Mouse (Mus musculus) spleen, postnatal 10 days (tissue): ENCODE data around the gene Rnf167.
A peak's percentile ranks its signal among the peaks of the same experiment; 100 is the strongest.

Experiments used
- DNase-seq, 2 experiments: peaks; one replicate each; pipeline ENCODE4 v3.0.0; 2021 to 2022; ENCODE audit warnings: low spot score in 2 of 2

Rnf167 gene

DNA sequence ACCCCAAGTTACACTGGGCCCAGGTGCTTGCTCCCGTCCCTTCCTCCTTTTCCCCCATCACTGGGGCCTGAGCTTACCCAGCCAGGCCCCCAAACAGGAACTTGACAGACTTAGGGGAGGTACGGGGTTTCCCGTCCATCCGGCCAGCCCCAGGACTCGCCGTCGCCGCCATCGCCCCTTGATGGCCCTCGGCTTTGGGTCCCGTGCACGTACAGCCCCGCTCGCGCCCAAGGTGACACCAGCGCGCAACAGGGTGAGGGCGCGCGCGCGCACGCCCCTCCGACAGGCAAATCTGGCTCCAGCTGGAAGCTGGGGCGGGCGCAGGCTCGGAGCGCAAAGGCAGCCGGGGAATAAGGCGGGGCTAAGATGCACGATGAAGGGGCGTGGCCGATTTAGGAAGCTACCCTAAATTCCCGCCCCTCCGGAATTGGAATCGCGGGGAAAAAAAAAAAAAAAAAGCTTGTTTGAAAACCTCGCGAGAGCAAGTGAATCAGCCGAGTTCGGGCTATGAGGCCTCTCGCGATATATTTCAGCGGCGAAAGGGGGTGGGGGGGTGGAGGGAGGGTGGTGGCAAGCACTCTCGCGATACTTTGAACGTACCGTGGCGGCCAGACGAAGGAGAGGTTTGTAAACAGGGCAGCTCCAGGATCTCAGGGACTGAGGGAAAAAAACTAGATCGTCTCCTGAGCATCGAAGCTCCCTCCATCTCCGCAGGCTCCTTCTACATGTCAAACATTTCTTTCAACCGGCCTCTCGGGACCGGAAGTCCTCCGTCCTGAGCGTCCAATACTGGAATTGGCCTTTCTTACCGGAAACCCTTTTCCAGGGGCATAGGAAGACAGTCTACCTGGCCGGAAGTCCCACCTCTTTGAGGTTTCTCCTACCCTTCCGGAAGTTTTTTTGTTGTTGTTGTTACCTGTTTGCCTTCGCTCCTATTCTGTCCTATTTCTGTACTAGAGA is at the start of gene Rnf167, which contains the start of gene Slc25a11:
Gene Rnf167, plus strand, starts transcription at position 545 of the 960 bp plus-strand sequence.
Gene Slc25a11, minus strand, starts transcription at position 789 of the 960 bp plus-strand sequence.
- peak; percentile 91 to 98 for DNase-seq

DNA sequence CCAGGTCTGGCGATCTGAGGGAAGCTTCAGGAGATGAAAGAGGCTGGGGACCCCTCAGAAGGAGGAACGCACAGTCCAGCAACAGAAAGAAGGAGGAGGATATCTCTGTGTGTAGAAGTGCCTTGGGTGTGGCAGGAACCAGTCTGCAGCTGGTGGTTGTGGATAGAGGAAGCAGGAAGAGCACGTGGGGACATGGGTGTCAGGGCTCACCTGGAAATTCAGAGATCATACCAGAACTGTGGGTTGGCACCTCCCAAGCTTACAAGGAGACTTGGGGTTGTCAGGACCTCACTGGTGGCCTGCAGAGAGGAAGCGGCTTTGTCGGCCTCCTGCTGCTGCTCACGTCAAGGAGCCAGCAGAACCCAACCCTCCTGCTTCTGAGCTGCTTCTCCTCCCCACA is 49.7 kb upstream of the Rnf167 start:
- DNase-seq, result no peak

GRCm38 (mm10) chr11:70598451-70598953 is 48.5 kb upstream of the Rnf167 start:
- no peak for DNase-seq

DNA sequence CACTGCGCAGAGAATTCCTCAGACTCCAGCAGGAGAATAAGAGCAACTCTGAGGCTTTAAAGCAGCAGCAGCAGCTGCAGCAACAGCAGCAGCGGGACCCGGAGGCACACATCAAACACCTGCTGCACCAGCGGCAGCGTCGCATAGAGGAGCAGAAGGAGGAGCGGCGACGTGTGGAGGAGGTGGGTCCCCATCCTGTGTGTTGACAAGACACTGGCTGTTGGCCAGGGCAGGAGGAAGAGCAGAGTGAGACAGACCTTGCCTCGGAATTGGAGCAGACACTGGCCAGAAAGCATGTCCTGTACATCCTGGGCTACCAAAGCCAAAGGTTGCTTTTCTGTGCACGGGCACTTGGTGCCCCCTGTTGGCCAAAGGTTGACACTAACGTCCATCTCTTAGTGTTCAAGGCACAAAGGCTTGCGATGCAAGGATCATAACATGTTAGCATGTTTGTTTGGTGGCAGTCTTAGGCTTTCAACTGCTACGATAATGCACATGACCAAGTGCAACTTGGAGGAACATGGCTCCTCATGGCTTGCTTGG is 41.9 kb upstream of the Rnf167 start:
- DNase-seq, result peak; percentile 54 to 79

DNA sequence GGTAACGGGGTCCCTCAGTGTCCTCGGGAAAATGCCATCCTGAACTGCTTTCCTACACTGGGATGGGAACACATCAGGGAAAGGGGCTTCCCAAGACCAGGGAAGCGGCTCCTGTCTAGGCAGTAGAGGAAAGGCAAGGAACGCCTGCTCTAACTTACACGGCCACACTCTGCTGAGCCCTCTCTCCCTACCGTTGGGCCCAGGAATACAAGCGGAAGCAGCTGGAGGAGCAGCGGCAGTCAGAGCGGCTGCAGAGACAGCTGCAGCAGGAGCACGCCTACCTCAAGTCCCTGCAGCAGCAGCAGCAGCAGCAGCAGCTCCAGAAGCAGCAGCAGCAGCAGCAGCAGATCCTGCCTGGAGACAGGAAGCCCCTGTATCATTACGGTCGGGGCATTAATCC is 40.3 kb upstream of the Rnf167 start:
- no peak for DNase-seq

GRCm38 (mm10) chr11:70607611-70608010 is 39.4 kb upstream of the Rnf167 start:
- DNase-seq, result no peak

- peak; percentile 14 to 72 for DNase-seq
Observed at GRCm38 (mm10) chr11:70608381-70609066, 38.5 kb upstream of the Rnf167 start.

DNA sequence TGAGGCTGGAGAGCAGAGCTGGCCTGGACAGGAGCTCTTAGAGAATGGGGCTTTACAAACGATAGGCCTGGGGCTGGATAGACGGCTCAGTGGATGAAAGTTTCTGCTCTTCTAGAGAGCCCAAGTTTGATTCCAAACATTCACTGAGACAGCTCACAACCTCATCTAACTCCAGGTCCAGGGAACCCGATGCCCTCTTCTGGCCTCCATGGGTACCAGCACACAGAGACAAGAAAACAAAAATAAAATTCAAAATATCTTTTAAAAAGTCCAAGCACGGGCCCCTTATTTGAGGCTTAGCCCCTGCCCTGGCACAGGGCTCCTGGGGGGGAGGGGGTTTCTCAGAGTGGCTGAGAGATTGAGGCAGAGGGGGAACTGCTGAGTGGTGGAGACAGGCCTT is 36.3 kb upstream of the Rnf167 start:
- DNase-seq, result no peak

- no peak for DNase-seq
Observed at GRCm38 (mm10) chr11:70612505-70612904, 34.5 kb upstream of the Rnf167 start.

- DNase-seq, result peak; percentile 48 to 79
Observed at GRCm38 (mm10) chr11:70615074-70615473, 32.0 kb upstream of the Rnf167 start.

GRCm38 (mm10) chr11:70615516-70616093 is 31.4 kb upstream of the Rnf167 start, which contains the start of gene 4930544D05Rik:
4930544D05Rik (plus strand) TSS chr11:70615848.
- DNase-seq, result no peak

DNA sequence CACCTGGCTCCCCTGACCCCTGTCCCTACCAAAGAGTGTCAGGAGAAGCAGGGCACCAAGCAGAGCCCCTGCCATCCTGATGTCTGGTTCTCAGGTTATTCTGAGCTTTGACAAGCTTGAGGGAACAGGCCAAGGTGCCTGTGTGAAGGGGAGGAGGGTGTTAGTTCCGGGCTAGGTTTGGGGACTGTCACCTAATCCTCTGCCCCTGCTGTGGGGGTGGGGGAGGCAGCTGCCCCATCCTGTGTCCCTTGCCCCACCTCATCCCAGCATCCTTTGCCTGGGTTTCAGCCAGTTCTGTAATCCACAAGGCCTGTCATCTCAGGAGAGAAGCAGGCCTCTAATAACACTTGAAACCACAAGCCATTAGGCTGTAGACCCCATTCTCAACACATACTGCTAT is 27.9 kb upstream of the Rnf167 start, which contains the start of gene Chrne:
Gene Chrne, minus strand, starts transcription at position 116 of the 400 bp plus-strand sequence.
- no peak for DNase-seq

DNA sequence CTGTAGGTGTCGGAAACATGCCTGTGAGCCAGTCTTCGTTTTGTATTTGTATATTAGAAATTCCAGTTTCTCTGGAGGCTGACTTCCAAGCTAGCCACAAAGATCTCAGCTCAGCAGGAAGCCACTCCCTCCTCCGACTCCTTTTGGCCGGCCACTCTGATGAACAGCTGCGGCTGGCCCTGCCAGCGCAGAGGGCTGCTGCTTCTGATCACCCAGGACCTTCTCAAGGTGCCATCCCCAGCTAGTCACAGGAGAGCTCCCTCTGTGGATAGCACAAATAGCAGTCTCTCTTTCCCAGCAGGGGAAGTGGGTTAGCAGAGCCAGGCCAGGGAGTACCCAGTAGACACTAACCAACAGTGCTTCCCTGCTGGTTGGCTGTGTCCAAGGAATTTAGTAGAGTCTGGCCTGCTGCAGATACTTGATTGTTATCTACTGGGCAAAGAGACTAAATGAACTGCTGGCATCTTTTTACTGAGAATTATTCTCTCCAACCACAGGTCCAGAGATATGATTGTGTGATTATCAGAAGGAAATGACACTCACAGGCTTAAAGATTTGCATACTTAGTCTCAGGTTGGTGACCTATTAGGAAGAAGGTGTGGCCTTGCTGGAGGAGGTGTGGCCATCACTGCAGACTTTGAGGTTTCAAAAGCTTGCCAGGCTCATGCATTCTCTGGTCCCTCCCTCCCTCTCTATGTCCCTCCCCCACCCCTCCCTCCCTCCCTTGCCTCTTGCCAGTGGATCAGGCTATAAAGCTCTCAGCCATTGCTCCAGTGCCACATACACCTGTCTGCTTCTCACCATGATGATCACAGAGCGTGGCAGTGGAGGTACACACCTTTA is 24.8 kb upstream of the Rnf167 start:
- DNase-seq, result no peak

DNA sequence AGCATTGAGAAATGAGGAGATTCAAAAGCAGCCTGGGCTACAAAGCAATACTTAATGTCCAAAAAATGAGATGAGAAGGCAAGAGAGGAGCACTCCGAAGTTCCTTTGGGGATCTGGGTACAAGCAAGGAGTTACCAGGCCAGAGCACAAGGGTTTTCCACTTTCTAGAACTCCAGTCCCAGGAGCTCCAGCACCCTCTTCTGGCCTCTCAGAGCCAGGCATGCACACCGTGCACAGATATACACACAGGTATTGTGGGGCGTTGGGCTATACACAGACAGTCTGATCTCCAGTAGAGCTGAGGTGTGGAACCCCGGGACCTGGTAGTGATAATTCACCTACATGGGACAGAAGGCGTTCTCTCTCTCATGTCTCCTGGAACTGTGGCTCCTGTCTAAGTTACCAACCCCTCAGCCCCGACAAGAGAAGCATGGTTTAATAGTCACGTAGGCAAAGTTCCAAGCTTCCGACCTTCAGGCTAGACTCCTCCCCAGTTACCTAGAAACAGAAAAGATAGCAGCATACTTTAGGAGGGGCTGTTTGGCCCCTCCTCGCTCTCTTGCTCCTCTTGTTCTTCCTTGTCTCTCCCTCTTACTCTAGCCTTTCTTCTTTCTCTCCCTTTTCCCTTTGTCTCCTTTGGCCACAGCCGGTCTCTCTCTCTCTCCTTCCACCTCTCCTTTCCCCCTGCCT is 23.8 kb upstream of the Rnf167 start:
- DNase-seq, result no peak

DNA sequence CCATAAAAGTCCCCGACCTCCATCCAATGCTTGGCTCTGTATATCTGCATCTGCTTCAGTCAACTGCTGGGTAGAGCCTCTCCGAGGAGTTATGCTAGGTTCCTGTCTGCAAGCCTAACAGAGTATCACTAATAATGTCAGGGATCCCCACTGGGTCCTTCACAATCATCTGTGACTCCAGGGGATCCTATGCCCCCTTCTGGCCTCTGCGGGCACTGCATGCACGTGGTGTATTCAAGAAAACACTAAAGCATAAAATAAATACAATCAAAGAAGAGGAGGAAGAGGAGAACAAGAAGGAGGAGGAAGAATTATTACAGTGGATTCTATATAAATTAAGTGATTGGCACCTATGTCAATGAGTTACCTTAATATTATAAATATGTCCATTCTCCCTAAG is 21.6 kb upstream of the Rnf167 start:
- peak; percentile 49 to 83 for DNase-seq

GRCm38 (mm10) chr11:70626877-70627276 is 20.2 kb upstream of the Rnf167 start:
- no peak for DNase-seq

DNA sequence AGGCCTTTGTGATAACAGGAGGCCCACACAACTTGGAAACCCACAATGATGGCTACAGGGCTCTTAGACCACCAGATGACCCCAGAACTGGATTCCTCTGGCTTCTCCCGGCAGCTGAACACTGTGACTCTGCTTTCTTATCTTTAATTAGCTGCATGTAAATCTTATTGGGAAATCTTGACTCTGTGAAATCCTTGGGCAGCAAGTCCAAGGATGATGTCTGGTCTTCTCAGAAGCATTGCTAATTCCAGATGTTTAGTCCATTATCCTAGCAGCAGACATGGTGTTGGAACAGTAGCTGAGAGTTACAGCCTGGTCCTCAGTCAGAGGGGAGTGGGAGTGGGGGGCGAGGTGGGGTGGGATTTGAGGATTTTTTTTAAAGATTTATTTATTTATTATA is 18.6 kb upstream of the Rnf167 start:
- no peak for DNase-seq

GRCm38 (mm10) chr11:70629557-70629956 is 17.5 kb upstream of the Rnf167 start:
- peak in 1 of 2 experiments; percentile 61 for DNase-seq

GRCm38 (mm10) chr11:70630129-70630528 is 16.9 kb upstream of the Rnf167 start:
- DNase-seq, result no peak

DNA sequence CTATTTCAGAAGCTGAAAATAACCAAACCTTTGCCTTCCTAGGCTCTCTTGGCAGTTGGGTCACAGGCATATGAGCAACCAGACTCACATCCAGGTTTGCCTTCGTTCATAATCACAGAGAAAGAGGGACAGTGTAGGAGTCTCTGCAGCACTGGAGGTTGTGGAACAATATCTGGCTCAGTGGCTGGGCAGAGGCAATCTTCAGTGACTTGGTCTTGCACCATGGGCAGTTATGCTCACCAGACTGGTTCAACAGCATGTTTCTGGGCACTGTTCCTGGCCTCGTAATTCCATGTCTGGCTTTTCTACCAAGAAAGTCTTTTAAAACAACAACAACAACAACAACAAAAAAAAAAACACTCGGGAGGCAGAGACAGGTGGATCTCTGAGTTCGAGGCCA is 11.4 kb upstream of the Rnf167 start:
- DNase-seq, result no peak
